Mouse (Mus musculus): ENCODE measurements around the gene Ndufc1. TPM values are rescaled to one million over a fixed set of nuclear protein-coding genes. Genes with fewer than 3 reads are reported as not detected.
"Not testable (repeated sequence)": the region's sequence is repeated elsewhere in the genome, so short reads cannot be mapped to it uniquely, and the experiment has no call there.

The Ndufc1 gene
- total RNA-seq, 2 experiments from 2014 or later = 287 to 299 TPM

DNA sequence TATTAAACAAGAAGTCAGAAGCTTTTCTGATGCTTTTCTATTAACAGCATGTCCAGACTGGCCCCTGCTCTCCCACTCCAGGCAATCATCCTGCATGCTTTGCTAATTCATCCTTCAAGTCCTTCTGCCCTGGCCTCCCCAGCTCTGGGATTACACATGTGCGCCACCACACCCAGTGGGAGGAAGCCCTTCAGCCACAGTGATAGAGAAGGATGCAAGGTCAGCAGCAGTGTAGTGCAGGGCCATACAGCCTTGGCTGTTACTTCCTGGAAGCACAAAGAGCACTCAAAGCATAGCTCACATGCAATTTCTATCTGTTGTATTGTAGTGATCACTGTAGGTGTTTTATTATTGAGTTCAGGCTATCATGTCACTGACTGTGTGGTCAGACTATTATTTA lies 4.5 kb upstream of the Ndufc1 start:
- no peak for DNase-seq (ENCODE audit: low spot score in 2 of 2)
- no peak overlapping the region for H3K4me3 ChIP-seq
- H3K27ac ChIP-seq = no peak overlapping the region
- TF ChIP-seq CTCF (conservative IDR thresholded peaks at IDR 0.05) = no peak

DNA sequence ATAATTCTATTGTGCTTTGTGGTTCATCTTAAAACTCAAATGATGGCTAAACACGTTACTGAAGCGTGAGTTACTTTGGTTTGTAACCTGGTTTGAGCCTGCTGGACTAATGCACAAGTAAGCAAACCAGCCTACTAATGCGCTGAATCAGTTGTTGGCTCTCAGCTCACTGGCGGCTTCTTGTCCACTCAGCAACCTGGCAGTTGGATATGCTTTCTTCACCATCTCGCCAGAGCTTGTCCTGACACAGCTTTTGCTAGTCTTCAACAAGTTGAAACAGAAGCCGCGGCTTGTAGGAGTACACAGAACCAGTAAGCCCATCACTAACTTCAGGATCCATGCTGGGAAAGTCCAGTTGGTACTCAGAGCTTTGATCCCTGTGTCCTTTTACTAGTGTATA lies 3.7 kb upstream of the Ndufc1 start:
- no peak overlapping the region for H3K27ac ChIP-seq
- DNase-seq (ENCODE audit: low spot score in 2 of 2) = no peak
- H3K4me3 ChIP-seq = no peak overlapping the region
- TF ChIP-seq CTCF (conservative IDR thresholded peaks at IDR 0.05) = no peak

DNA sequence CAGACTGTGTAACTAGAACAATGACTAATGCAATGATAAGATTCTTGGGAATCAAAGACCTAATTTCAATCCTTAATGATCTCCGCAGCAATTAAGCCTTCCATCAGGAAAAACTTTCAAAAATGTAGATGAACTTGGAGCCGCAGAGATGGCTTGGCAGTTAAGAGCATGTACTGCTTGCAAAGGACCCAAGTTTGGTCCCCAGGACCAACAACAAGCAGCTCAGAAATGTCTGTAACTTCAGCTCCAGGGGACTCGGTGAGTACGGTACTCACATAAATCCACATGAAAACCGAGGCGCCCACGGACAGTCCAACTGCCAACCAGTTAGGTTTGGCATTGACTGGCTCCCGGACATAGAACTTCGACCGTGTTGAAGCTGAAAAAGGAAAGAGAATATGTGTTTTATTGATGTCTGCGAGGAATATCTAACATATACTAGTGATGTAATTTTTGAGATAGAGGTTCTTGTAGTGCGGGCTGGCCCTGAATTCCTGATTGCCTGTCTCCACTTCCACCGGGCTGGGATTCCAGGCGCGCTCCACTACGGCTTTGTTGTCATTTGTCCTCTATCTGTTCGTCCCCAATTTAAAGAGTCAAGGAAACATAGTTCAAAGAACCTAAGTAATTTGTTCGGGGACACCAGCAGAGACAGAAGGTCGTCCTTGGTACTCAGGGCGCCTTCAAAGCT lies 773 bp downstream of the Ndufc1 start:
- Histone ChIP-seq H3K27ac (peak overlapping the region; percentile 99), H3K4me3 (peak overlapping the region; percentile 91)
- TF ChIP-seq CTCF (conservative IDR thresholded peaks at IDR 0.05) = no peak
- no peak for DNase-seq (ENCODE audit: low spot score in 2 of 2)

- no peak overlapping the region for H3K27ac ChIP-seq
- no peak for TF ChIP-seq CTCF (conservative IDR thresholded peaks at IDR 0.05)
- no peak for DNase-seq (ENCODE audit: low spot score in 2 of 2)
- no peak overlapping the region for H3K4me3 ChIP-seq
Observed at GRCm38 (mm10) chr3:51402628-51403027, 6.2 kb downstream of the Ndufc1 start.

DNA sequence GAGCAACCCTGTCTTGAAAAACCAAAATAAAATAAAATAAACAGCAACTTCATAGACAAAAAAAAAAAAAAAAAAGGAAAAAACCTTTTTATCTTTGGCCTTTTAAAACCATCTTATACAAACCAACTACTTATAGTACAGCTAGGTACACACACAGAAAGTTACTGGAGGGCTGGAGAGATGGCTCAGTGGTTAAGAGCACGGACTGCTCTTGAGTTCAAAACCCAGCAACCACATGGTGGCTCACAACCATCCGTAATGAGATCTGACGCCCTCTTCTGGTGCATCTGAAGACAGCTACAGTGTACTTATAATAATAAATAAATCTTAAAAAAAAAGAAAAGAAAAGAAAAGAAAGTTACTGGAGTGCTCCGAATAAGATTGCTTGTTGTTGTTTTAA lies 6.7 kb downstream of the Ndufc1 start:
- not testable (repeated sequence) for H3K27ac ChIP-seq; H3K4me3 ChIP-seq; DNase-seq (ENCODE audit: low spot score in 2 of 2)
- TF ChIP-seq CTCF (conservative IDR thresholded peaks at IDR 0.05) = peak; percentile 52

GRCm38 (mm10) chr3:51400682-51401081 lies 8.1 kb downstream of the Ndufc1 start:
- DNase-seq (ENCODE audit: low spot score in 2 of 2) = no peak
- Histone ChIP-seq H3K4me3 (no peak overlapping the region), H3K27ac (no peak overlapping the region)
- no peak for TF ChIP-seq CTCF (conservative IDR thresholded peaks at IDR 0.05)

DNA sequence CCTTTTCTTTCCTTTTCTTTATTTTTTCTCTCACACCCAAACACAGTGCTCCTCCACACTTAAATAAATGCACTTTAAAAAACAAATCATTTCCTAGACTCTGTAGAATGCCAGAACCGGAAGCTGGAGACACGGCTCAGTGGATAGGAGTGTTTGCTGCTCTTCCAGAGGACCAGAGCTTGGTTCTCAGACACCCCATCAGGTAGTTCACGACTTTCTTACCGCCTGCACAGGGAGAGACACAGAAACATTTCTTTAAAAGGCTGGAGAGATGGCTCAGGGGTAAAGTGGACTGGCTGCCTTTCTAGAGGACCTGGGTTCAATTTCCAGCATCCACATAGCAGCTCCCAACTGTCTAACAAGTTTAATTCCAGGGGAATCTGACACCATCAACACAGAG lies 9.3 kb downstream of the Ndufc1 start:
- Histone ChIP-seq H3K4me3 (no peak overlapping the region), H3K27ac (no peak overlapping the region)
- no peak for TF ChIP-seq CTCF (conservative IDR thresholded peaks at IDR 0.05)
- no peak for DNase-seq (ENCODE audit: low spot score in 2 of 2)

DNA sequence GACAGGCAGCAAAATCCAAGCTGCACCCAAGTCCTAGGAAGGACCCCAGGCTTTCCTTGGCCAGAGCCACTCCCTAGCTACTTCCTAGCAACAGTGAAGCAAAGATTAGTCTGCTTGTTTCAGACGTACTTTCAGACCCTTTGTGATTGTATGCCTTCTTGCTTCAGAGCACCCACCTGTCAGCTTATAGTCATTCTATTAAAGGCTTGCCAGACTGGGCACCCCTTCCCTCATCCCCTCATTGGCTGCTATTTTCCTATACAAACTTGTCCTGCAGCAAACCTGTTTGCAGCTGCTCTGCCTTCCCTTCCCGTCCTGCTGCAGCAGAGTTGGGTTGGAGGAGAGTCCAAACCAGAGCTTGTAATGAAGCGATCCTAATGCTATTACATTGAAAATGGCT lies 10.1 kb downstream of the Ndufc1 start:
- no peak overlapping the region for H3K27ac ChIP-seq
- TF ChIP-seq CTCF (conservative IDR thresholded peaks at IDR 0.05) = no peak
- DNase-seq (ENCODE audit: low spot score in 2 of 2) = no peak

DNA sequence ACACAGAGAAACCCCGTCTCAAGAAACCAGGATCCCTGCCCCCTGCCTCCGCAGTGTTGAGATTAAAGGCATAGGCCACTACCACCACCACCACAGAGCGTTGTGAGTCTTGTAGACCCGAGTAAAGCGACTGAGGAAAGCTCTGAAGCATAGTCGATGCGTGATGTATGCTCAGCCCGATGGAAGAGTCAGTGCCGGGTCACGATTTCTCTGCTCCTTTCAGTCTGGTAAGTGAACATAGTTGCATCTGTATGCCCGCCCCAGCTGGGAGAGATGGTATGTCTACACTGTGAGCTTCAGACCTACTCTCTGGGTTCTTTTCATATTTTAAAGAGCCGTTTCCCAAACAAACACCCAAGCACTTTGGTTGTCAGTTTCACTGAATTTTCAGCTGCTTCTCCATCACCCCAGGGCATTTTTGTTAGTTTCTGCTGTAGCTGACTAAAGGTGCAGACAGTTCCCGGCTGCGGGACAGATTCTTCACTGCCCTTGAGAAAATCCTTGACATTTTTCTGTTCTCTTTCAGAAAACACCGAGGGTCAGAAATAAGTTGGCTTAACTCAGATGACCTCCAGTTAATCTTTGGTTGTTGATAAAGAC lies 11.0 kb downstream of the Ndufc1 start:
- TF ChIP-seq CTCF (conservative IDR thresholded peaks at IDR 0.05) = no peak
- Histone ChIP-seq H3K27ac (no peak overlapping the region), H3K4me3 (no peak overlapping the region)
- DNase-seq (ENCODE audit: low spot score in 2 of 2) = no peak

More for the DNA sequence above, 10.1 kb downstream of the Ndufc1 start:
- H3K4me3 ChIP-seq = no peak overlapping the region

- no peak within 1 kb of the TSS for H3K27ac ChIP-seq
- DNase-seq (ENCODE audit: low spot score in 2 of 2) = no peak
- peak; percentile 65 for TF ChIP-seq CTCF (conservative IDR thresholded peaks at IDR 0.05)
- peak within 1 kb of the TSS; percentile 58 for H3K4me3 ChIP-seq
Observed at GRCm38 (mm10) chr3:51396219-51397068, 12.3 kb downstream of the Ndufc1 start, which contains the start of gene Mgarp. Gene Mgarp, minus strand, starts transcription at chr3:51396738.

- DNase-seq (ENCODE audit: low spot score in 2 of 2) = no peak
- Histone ChIP-seq H3K27ac (no peak overlapping the region), H3K4me3 (no peak overlapping the region)
- TF ChIP-seq CTCF (conservative IDR thresholded peaks at IDR 0.05) = no peak
Observed at GRCm38 (mm10) chr3:51395461-51396145, 13.2 kb downstream of the Ndufc1 start.

DNA sequence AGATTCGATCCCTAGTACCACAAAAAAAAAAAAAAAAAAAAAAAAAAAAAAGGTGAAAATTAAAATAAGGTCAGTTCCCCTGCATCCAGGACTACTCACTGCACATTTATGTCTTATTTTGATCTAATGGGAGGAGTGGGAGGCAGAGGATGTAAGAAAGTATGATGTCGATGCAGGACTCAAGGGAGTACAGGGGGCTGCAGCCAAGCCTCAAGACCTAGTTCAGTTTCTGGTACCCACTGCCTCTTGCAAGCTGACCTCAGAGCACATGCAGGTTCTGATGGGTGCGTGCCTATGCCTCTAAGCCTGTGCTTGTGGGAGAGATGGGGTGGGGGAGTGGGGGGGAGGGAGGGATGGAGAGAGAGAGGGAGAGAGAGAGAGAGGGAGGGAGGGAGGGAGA lies 13.9 kb downstream of the Ndufc1 start:
- DNase-seq (ENCODE audit: low spot score in 2 of 2) = no peak
- TF ChIP-seq CTCF (conservative IDR thresholded peaks at IDR 0.05) = no peak
- no peak overlapping the region for H3K4me3 ChIP-seq
- H3K27ac ChIP-seq = no peak overlapping the region

GRCm38 (mm10) chr3:51393651-51394050 lies 15.1 kb downstream of the Ndufc1 start:
- TF ChIP-seq CTCF (conservative IDR thresholded peaks at IDR 0.05) = no peak
- DNase-seq (ENCODE audit: low spot score in 2 of 2) = no peak
- H3K4me3 ChIP-seq = no peak overlapping the region
- no peak overlapping the region for H3K27ac ChIP-seq

- DNase-seq (ENCODE audit: low spot score in 2 of 2); H3K27ac ChIP-seq; H3K4me3 ChIP-seq: not testable (repeated sequence)
Observed at GRCm38 (mm10) chr3:51393018-51393417, 15.8 kb downstream of the Ndufc1 start.

All from layer of hippocampus, adult 2 months (tissue).